Mouse (Mus musculus) lung, adult 2 months (tissue): Measurements from ENCODE around the gene Pla2g5. TPM values are rescaled to one million over a fixed set of nuclear protein-coding genes. Genes with fewer than 3 reads are reported as not detected.

Source experiments
- DNase-seq: peaks from one replicate; pipeline ENCODE4 v3.0.0; 2022
- H3K4me1 ChIP-seq: fragments of 200-500 bp; 2 replicates; pipeline ENCODE4 v1.6.1; 2011; ENCODE audit warnings: low read length; ENCODE audit not compliant: control insufficient read depth, insufficient read depth
- H3K4me3 ChIP-seq: fragments of 200-500 bp; replicated peaks from 2 replicates; pipeline ENCODE3; 2011; ENCODE audit warnings: low read depth, mild to moderate bottlenecking, control low read depth, low read length; ENCODE audit errors: extremely low read depth
- CTCF ChIP-seq: fragments of 200-500 bp; IDR thresholded peaks from 2 replicates; pipeline ENCODE4 v1.5.1; 2011; ENCODE audit warnings: mild to moderate bottlenecking, low read length, control low read depth; ENCODE audit not compliant: insufficient read depth
- POLR2A ChIP-seq: fragments of 200-500 bp; IDR thresholded peaks from 2 replicates; pipeline ENCODE4 v1.6.1; 2011; ENCODE audit warnings: low read depth, mild to moderate bottlenecking, control low read depth, low read length, borderline replicate concordance; ENCODE audit errors: extremely low read depth
- WGBS: fragments of 180-500 bp; shearing (Covaris S2); methylation state at CpG from one replicate; pipeline ENCODE4 v1.1.7; 2018; 5-methylcytosine and 5-hydroxymethylcytosine counted together
- polyA plus RNA-seq: library from polyadenylated mRNA; depleted of rRNA; stranded (reverse); fragments of >200 nt; gene quantifications from 2 replicates; pipeline ENCODE4 v1.2.3, GENCODE M21; 2012

Pla2g5 gene
- polyA plus RNA-seq, 1 experiment = 1.3 TPM

- no peak for TF ChIP-seq POLR2A
- no peak for TF ChIP-seq CTCF
- DNase-seq = no peak
- Histone ChIP-seq H3K4me1 (no peaks in the 10 kb centered on the region), H3K4me3 (no peak overlapping the region)
- WGBS = 41% methylated on average over 7 of the region's 7 CpGs
Measured at GRCm38 (mm10) chr4:138806920-138807541, 56.3 kb downstream of the Pla2g5 start.

DNA sequence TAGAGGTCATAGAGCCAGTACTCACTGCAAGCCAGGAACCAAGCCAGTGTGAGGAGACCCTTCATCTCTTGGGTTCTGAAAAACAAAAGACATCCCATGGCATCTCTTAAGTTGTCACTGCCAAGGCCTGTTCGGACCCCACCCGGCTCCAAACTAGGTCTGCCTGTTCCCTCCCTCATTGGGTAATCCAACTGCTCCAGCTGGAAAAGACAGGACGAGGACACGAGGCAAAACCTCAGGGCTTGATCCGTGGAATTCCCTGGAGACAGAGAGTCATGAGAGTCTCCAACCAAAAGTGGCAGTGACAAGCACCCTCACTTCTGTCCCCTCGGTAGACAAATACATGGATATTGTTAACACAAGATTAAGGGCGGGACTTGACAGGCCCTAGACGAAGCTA, 57.1 kb downstream of the Pla2g5 start:
- H3K4me3 ChIP-seq = no peak overlapping the region
- WGBS = 67% methylated on average over 8 of the region's 8 CpGs
- no peak for DNase-seq
- H3K4me1 ChIP-seq = no peaks in the 10 kb centered on the region
- TF ChIP-seq POLR2A = no peak
- no peak for TF ChIP-seq CTCF

GRCm38 (mm10) chr4:138805248-138805647, 58.0 kb downstream of the Pla2g5 start:
- DNase-seq = no peak
- 47% methylated on average over 8 of the region's 8 CpGs for WGBS
- TF ChIP-seq CTCF (no peak), POLR2A (no peak)
- Histone ChIP-seq H3K4me3 (no peak overlapping the region), H3K4me1 (no peaks in the 10 kb centered on the region)

DNA sequence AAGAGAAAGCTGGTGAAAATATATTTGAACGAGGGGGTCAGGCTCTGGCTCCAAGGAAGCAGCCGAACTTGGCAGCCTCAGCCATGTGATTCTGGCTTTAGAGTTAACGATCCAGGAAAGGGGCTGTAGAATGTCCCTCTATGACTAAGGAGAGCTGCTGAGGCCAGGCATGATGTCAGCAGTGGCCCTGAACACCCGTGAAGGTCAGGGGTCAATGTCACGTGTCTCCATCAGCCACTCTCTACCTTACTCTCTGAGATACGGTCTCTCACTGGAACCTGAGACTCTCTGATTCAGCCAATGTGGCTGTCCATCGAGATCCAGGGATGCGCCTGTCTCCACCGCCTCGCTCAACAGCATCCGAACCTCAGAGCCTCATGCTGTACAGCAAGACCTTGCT, 60.4 kb downstream of the Pla2g5 start:
- no peak for DNase-seq
- no peaks in the 10 kb centered on the region for H3K4me1 ChIP-seq
- TF ChIP-seq CTCF (no peak), POLR2A (no peak)
- WGBS = 85% methylated on average over 11 of the region's 11 CpGs
- no peak overlapping the region for H3K4me3 ChIP-seq

GRCm38 (mm10) chr4:138801631-138802030, 61.7 kb downstream of the Pla2g5 start:
- H3K4me1 ChIP-seq = no peaks in the 10 kb centered on the region
- H3K4me3 ChIP-seq = no peak overlapping the region
- 80% methylated on average over 4 of the region's 4 CpGs for WGBS
- DNase-seq = no peak
- no peak for TF ChIP-seq POLR2A
- TF ChIP-seq CTCF = no peak

DNA sequence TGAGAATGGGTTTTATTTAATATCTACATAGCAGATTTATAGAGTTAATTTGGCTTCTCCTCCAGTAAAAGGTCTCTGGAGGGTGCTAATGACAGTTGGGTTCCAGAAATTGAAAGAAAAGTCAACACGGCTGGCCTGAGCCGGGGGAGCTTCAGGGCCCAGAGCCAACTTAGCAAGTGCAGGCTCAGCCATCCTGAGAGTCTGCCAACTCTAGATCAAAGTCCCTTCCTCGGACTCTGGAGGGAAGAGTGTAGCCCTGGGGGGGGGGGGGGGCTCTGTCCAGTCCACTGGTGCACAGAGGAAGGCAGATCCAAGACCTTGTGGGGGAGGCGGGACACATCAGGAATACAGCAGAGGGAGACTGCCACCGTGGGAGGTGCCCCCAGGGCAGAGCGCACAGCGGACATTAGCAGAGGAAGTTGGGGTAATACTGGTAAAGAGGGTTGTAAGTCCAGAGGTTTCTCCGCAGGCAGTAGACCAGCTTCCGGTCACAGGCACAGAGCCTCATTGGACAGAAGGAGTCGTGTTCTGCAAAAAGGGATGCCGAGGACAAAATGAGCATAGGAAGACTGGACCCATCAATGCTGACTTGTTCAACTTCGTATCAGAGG, 63.0 kb downstream of the Pla2g5 start:
- no peak for DNase-seq
- TF ChIP-seq CTCF (no peak), POLR2A (no peak)
- Histone ChIP-seq H3K4me1 (no peaks in the 10 kb centered on the region), H3K4me3 (no peak overlapping the region)
- 45% methylated on average over 12 of the region's 12 CpGs for WGBS

- Histone ChIP-seq H3K4me3 (no peak overlapping the region), H3K4me1 (no peaks in the 10 kb centered on the region)
- DNase-seq = no peak
- no peak for TF ChIP-seq POLR2A
- TF ChIP-seq CTCF = no peak
- 50% methylated on average over 4 of the region's 4 CpGs for WGBS
Measured at GRCm38 (mm10) chr4:138797217-138797570, 66.1 kb downstream of the Pla2g5 start.

DNA sequence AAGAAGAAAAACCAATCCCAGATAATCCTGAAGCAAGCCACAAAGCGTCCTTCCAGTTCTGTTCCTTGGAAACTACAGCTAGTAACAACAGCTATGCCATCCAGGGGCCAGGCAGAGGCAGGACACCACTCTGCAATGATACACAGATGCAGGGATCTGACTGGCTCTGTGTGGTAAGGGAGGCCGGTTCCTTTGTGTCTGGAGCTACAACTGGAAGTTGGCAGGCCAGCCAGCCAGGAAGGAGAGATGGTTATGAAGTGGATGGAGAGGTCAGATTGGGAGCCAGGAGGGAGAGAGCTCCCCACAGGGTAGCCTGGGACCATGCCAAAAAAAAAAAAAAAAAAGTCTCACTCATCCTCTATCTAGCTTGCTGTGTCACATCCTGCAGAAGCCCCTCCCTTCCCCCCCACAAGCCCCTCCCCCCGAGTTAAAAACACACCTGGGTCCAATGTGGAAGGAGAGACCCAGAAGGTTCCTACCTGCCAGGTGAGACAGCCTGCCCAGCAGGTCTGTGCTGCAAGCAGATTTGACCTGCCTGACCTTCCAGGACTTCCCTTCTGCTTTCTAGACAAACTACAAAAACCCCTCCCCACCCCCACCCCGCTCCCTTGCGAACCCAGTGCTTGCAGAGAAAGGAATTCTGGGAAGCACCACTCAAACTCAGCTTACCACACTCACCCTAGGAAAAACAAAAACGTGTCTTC, 66.6 kb downstream of the Pla2g5 start:
- WGBS = 22% methylated on average over 6 of the region's 6 CpGs
- no peak for DNase-seq
- no peak for TF ChIP-seq CTCF
- no peak for TF ChIP-seq POLR2A

DNA sequence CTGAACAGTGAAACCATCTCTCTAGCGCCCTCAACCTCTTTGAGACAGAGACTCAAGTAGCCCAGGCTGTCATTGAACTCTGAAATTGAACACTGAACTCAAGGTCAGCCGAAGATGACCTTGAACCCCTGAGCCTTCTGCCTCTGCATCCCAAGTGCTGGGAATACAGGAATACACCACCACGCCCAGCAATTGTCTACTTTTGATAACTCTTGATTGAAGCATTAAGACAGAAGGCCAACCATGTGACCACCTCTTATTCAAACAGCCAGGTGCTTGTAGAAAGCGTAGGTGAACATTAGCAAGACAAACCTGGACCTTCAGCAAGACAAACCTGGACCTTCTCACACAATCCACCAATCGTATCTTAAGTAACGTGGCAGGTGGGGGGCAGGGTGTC, 68.9 kb downstream of the Pla2g5 start:
- Histone ChIP-seq H3K4me1 (no peaks in the 10 kb centered on the region), H3K4me3 (no peak overlapping the region)
- TF ChIP-seq CTCF (no peak), POLR2A (no peak)
- no peak for DNase-seq
- WGBS = 86% methylated on average over 6 of the region's 6 CpGs

More for the DNA sequence above, 66.6 kb downstream of the Pla2g5 start:
- H3K4me1 ChIP-seq = no peaks in the 10 kb centered on the region
- H3K4me3 ChIP-seq = no peak overlapping the region

- peak; percentile 12 for DNase-seq
- H3K4me1 ChIP-seq = no peaks in the 10 kb centered on the region
- 46% methylated on average over 2 of the region's 2 CpGs for WGBS
- H3K4me3 ChIP-seq = no peak overlapping the region
- TF ChIP-seq POLR2A (no peak), CTCF (peak; percentile 47; the same call in 1 of the 2 replicates)
Measured at GRCm38 (mm10) chr4:138793276-138793675, 70.0 kb downstream of the Pla2g5 start.
